Mouse (Mus musculus): ENCODE measurements around the gene Dennd6a. TPM values are rescaled to one million over a fixed set of nuclear protein-coding genes. Genes with fewer than 3 reads are reported as not detected.

Gene Dennd6a
- total RNA-seq, 2 experiments from 2014 or later, result 26.2 to 28.6 TPM

DNA sequence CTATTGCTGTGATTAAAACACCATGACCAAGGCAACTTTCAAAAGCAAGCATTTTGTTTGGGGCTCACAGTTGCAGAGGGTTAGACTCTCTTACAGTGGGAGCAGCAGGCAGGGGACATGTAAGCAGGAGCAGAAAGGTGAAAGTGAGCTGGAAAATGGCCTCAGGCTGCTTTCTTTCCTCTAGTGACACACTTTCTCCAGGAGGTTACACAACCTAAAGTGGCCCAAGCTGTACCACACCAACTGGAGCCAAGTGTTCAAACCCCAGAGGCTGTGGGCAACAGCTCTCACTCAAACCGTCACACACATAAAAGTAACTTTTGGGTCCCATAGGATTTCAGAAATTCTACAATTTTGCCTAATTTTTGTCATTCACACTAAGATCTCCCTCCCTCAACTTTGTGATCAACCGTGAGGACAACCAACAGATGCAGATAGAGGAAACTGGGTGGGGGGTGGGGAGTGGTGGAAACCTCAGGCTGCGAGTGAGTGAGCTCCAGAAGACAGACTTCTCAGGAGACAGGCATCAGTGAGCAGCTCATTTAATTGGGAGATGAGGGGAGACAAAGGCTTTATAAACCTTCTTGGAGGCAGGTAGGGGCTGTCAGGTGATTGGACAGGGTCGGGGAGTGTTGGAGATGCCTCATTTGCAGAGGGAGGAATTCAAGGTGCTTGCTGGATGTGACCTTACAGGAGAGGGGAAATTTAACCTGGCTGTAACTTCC is 1.5 kb upstream of the Dennd6a start:
- no peak for DNase-seq (ENCODE audit: low spot score in 2 of 2)

DNA sequence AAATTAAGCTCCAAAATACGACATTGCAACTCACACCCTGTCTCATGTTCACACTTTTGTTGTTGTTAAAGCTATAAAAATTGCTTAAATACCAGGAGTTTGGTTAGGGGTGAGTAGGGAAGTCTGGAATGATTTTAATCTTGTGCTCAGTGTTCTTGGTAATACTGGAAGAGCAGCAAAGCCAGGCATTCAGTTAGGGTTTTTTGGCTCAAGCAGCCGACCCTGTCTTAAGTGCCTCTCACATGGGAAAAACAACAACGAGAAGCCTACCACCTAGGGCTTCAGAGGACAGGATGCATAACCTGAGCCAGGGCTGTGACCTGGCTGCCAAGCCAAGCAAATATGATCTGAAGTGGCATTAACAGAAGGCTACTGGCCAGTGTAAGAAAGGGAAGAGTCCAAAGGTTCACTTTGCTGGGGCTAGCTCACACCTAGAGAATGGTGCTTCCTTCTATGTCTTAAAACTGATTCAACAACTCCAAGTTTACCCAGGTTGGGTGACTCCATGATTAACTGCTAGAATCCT is 2.7 kb downstream of the Dennd6a start:
- no peak for DNase-seq (ENCODE audit: low spot score in 2 of 2)

DNA sequence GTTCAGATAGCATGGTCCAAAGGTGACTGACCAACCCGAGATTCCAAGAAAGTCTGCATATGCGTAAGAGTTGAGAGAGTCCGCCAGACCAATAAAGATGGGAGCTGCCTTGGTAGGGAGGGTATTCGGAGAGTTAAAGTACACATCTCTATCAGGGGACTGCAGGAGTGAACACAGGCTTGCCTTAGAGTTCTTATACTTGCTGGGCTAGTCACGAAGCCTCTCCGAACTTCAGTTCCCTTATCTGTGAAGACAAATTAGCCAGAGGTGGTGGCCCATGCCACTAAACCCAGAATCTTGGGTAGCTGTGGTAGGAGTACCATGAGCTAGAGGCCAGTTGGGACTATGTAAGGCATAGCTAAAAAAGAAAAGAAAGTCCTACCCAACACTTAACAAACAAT is 5.1 kb downstream of the Dennd6a start:
- DNase-seq (ENCODE audit: low spot score in 2 of 2), result peak; percentile 5 to 10

DNA sequence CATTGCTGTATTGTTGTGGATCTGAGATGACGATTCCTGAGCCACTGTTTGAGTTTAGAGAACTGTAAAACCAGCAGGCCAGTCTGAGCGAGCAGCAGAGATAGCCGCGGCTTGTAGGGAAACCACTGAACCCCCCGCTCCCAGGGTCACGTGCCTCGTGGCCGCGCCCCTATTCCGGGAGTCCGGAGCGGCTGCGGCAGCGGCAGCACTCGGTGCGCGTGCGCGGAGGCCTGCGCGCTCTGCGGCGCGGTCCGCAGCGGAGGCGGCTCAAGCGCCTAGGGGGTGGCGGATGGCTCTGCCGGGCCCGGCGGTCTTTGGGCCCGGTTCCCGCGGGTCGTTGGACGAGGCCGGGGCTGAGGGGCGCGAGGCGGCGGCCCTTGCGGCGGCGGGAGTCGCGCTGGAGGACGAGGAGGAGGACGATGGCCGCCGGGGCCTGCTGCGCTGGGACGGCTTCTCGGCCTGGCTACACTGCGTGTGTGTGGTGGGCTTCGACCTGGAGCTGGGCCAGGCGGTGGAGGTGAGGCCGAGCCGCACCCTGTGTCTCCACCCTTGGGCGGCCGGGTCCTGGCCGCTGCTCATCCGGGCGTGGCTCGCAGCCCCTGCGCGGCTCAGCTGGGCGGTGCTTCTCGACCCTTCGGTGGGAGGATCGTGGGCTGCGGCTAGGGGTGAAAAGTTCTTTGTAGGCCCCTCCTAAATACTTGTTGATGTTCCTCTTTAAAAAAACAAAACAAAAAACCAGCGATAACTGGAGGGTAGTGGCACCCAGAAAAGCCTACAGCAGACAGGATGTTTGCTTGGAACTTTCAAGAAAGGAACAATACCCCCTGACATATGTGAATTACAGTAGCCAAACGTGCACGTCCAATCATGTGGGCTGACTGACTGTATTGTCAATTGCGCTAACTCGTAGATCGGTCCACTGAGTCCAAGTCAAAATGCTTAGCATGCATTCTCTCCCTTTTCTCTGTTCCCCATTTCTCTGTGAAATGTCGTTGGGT is 6.0 kb downstream of the Dennd6a start:
- peak; percentile 76 to 86 for DNase-seq (ENCODE audit: low spot score in 2 of 2)

DNA sequence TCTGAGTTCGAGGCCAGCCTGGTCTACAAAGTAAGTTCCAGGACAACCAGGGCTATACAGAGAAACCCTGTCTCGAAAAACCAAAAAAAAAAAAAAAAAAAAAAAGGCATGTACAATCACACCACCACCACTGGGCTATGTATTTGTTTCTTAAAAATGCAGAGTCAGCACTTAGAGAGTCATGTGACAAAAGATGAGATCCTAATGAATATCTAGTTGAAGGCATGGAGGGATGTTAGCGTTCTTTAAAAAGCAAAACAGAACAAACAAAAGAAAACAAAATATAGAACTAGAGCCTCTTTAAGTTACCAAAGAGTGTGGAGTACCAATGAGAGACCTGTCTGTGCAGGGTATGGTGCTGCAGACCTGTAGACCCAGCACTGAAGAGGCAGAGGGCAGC is 10.0 kb downstream of the Dennd6a start:
- no peak for DNase-seq (ENCODE audit: low spot score in 2 of 2)

DNA sequence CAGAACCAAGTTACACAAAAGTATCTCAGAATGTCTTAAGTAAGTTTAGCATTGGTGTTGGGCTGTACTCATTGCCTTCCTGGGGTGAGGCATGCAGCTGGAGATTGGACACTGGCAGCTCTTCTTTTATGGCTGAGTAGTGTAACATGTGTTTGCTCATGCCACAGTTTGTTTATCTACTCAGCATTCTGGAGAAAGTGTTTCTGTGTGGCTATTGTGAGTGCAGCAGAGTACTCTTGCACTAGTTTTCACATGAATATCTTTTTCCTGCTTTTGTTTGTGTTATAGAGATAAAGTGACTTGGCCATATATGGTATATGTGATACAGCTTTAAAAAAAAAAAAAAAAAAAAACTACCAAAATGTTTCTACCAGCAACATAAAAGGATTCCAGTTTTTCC is 13.5 kb downstream of the Dennd6a start:
- no peak for DNase-seq (ENCODE audit: low spot score in 2 of 2)

DNA sequence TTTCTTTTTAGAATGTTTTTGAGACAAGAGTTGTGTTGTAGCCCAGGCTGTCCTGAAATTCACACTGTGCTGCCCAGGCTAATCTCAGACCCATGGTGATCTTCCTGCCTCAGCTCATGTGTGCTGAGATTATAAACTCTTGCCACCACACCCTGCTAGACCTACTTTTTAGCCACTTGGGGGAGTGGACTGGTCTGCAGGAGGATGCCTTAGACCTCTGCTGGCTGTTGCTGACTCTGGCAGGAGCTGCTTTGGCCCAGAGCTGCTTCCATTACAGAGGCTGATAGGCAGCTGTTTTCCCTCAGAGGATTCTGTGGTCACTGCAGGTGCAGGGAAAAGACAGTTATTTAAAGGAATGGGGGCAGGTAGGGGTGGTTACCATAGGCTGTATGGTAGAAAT is 17.7 kb downstream of the Dennd6a start:
- DNase-seq (ENCODE audit: low spot score in 2 of 2), result no peak

DNA sequence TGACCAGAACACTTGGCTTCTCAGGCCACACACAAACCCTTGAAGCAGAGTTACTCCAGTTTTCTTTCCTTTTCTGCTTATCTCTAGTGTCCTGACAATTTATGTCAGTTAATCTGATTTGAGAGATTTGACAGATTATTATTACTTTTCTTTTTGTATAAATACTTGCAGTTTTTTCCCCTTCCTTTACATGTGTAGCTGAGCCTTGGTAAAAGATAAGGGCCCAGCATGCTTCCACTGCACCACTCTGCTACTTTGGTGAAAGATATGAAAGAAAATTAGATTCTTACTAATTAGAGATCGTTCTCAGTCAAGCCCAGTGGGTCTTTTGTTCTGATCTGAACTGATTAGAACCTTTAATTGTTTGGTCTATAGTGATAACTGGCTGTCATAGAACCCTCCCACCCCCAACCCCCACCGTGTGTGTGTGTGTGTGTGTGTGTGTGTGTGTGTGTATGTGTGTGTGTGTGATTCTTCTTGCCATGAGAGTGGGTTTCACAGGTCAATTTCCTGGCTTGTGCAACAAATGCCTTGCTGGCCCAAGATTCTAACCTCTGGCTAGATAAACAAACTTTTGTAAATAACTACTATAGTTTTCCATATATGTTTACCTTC is 19.7 kb downstream of the Dennd6a start:
- DNase-seq (ENCODE audit: low spot score in 2 of 2), result no peak

DNA sequence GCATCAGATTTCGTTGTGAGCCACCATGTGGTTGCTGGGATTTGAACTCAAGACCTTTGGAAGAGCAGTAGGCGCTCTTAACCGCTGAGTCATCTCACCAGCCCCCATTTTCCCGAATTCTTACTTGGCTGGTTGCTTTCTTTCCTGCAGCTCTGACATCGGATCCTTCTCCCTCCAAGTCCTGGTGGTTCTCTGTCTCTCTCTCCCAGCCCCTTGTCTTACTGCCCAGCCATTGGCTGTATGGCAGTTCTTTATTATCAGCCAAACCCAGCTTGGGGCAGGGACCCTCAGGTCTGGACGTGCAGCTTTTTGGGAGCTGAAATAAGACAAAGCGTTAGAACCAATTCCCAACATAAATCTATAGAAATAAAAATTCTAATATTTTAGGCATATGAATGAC is 21.5 kb downstream of the Dennd6a start:
- no peak for DNase-seq (ENCODE audit: low spot score in 2 of 2)

DNA sequence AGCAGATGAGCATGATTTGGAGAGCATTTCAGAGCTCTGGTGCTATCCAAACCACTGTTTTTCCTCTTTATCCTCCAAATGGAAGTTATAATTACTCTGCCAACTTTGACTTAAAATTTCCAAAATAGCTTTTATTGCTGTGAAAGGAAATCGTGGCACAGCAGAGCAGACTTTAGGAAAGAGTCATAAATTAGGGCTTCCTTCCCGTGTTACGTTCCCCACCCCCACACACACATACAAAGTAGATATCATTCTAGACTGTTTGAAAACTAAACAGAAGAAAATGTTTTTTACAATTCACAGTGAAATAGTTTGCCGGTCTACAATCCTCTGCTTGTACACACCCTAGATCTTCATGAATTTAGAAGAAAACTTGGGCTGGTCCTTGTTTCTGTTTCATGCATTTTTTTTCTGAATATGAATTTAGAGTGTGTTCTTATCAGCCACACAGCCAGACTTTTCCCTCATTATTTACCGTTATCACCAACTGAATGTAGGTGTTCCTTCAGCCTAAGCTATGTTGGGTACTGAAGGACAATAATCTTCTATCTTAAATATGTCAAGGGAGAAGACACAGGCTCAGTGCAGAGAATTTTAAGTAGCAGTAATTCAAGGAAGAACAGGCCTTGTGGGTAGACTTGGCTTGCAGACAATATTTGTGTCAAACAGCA is 22.2 kb downstream of the Dennd6a start:
- DNase-seq (ENCODE audit: low spot score in 2 of 2), result no peak

DNA sequence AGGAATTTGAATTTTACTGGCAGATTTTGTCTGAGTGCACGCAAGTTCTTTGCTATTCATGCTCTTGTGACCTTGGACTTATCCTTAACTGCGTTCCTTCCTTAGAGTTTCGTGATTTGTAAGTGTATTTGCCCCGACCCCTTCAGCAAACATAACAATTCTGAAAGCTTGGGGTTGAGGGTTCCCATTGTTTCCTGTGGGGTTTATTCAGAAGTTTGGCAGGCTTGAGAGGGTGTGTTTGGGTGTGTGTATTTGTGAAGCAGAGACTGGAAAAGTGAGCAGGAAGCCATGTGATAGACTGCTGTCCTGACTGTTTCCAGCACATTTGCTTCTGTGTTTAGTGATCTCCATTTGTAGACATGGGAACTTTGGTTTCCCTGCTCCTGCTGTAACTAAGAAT is 31.7 kb downstream of the Dennd6a start:
- DNase-seq (ENCODE audit: low spot score in 2 of 2), result no peak

DNA sequence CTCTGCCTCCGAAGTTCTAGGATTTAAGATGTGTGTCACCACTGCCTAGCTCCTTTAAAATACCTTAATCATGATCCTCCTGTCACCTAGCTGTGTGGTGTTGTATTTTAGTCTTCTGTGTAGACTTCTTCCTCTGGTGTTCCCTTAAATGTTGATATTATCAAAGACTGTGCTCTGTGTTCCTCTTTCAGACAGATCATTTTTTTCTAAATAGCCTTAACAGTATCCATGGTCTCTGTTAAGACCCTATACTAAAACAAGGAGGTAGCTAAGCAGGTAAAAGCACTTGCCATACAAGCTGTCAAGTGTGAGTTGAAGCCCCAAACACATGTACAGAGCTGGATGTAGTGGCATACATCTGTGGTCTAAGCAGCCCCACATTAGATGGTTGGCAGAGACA is 36.0 kb downstream of the Dennd6a start:
- DNase-seq (ENCODE audit: low spot score in 2 of 2), result no peak

DNA sequence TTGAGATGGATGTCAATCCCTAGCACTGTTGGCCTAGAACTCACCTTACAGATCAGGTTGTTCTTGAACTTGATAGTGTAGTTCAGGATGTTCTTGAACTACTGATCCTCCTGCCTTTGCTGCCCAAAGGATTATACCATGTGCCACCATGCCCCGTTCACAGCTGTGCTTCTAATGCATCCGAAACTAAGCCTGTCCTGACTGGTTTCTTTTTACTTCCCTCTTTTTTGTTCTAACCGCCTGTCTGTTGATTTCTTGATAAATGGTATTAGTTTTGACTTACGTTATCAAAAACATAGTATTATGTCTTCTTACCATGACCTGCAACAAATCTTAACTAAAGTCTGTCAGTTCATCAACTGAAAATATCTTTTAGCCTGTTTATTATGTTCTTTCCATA is 37.0 kb downstream of the Dennd6a start:
- DNase-seq (ENCODE audit: low spot score in 2 of 2), result no peak

DNA sequence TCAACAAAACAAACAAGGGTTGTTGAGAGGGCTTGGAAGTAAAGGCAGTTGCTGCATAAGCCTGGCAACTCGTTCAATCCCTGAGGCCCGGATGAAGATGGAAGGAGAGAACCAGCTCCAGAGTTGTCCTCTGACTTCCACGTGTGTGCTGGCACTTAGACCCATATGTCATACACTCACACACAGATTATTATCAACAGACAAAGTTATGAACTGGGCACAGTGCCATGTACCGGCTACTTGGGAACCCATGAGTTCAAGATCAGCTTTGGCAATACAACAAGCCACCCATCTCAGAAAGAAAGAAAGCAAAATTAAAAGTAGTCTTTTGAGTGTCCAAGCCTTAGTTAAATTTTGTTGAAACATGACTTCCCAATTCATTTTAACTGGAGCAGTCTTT is 51.6 kb downstream of the Dennd6a start:
- DNase-seq (ENCODE audit: low spot score in 2 of 2), result no peak

DNA sequence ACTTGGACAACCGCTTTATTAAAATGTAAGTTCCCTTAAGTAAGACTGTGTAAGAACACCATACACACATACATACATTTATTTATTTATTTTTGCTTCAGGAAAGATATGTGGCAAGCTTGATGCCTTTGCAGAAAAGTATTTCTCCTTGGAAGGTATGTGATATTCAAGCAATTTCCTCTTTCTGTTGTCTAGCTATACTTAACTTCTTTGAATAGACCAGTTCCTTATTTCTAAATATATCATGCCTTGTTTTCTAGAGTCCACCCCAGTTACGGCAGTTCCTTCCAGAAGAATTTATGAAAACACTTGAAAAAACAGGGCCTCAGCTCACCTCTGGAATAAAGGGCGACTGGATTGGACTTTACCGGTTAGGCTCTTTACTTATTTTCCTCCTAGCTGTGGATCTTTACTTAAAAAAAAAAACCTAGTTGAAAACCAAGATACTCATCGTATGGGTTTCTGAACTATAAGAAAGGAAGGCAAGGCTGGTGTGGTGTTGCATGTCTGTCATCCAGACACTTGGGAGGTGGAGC is 53.0 kb downstream of the Dennd6a start:
- DNase-seq (ENCODE audit: low spot score in 2 of 2), result no peak

DNA sequence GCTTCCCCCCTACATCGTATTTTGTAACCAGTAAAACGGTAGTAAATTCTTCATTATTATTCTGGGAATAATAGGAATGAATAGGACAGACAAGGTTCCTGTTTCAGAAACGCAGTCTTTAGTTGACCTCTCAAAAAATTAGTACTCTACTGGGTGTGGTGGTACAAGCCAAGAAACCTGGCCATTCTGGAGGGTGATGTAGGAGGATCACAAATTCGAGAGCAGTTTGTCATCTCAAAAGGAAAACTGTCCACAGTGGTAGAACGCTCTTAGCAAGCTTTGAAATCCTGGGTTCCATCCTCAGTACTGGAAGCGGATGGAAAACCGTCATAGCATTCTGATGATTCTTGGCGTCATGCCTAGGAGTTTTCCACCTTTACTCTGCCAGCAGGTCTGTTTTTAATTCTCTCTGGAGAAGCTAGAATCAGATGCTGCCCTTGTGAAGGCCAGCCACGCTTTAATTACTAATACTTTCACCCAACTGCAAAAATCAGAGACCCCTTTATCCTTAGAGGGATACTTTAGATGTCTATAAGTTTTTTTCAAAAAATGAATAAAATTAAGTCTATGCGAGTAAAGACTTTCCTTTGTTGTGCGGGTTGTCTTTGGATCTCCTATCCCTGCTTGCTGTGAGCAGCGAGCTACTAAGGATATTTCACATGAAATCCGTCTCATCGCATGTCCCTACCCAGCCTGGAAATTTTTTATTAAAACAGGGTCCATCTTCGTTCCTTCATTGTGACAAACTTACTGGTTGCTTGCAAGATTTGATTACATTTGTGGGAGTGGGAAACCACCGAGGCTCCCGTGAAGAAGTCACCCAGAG is 63.6 kb downstream of the Dennd6a start:
- DNase-seq (ENCODE audit: low spot score in 2 of 2), result peak; percentile 32 to 37

DNA sequence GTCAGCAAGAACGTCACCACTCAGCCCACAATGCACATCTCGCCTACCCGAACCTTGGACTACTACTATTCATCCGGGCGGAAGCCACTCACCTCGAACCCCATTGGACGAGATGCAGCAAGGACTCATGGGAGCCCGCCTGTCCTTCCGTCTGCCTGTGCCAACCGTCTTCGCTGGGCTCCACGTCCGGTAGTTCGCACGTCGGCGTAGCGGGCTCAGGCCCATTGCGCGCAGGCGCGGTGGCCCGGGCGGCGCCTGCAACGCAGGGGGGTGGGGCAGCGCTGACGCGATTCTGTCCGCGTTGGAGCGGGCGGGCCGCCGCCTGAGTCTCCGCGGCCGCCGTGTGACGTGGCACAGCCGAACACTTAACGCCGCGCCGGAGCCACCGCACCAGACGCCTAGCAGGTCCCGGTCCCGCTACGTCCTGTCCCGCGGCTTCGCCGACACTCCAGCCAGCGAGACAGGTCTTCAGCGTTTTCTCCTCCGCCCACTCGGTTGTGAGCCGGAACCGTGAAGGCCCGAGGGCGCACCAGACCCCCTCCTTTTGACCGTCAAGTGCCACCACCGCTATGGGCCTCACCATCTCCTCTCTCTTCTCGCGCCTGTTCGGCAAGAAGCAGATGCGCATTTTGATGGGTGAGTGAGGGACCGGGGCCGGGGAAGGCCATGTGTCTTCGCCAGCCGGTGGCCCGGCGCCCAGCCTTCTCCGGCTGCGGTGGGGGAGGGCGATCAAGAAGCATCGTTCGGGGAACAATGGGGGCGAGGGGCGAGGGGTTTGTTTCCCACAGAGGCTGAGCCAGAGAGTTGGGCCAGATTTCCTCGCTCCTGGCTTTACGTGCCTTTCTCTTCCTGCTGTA is 64.4 kb downstream of the Dennd6a start, which contains the start of gene Arf4:
Arf4 (plus strand) TSS at position 224 of the 857 bp plus-strand sequence.
- peak; percentile 97 to 98 for DNase-seq (ENCODE audit: low spot score in 2 of 2)

DNA sequence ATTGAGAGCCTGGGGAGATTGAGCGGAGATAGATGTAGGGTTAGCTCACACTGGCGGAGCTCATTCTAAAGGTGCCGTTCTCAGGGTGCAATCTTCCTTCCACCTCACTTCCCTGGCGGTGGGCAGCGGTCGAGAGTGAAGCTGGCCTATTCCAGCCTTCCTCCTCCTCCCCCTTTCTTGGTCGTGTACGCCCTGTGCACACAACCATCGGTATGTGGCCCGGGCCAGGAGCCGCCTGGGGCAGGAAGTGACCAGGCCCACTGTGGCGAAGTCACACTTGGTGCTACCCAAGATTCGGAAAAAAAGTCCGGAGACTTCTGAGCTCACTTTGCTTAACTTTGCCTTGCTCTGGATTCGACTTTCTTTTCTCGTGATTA is 65.0 kb downstream of the Dennd6a start:
- no peak for DNase-seq (ENCODE audit: low spot score in 2 of 2)

DNA sequence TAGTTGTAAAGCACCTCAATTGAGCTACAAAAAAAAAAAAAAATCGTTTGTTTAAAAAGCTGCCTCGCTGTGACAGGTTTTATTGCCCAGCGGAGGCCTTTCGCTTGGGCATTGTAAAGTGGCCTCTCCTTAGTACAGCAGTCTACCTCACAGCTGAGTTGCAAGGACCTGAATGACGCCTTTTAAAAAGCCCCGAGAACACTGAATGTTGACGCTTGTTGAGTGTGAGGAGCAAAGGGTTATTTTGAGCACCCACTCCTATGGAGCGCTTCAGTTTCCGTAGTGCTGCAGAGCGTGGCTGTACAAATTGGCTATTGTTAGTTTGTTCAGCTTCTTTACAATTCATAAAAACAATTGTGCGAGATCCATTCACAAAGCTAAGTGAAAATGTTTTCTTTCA is 65.6 kb downstream of the Dennd6a start:
- DNase-seq (ENCODE audit: low spot score in 2 of 2), result peak in 1 of 2 experiments; percentile 21

Data from layer of hippocampus, postnatal 10 days (tissue).